Comparison of ENCODE assay signal across 21 mouse cellular contexts in genomic region chr16:33370836-33371235, GRCm38 (mm10). TPM values are rescaled to one million over a fixed set of nuclear protein-coding genes. Genes with fewer than 3 reads are reported as not detected.
DNase-seq lines count a peak whose midpoint lies in the region; ATAC-seq and TF ChIP-seq lines count a peak whose summit lies in the region.
"Had no signal": no experiment of that assay in that cellular context is flagged by ENCODE, and none has a peak within 500 bp of the region (broad histone marks: within the 10 kb centered on the region; RNA-seq: fewer than 3 reads in every experiment).

No protein-coding gene starts in this region.

- DNase-seq in liver, result peak; percentile 18
- DNase-seq in liver, embryonic 11.5 days (ENCODE audit: low spot score), result no peak
- peak; percentile 64 for DNase-seq in induced T-regulatory cell, adult 2 months (ENCODE audit: low read depth)
- peak; percentile 33 for DNase-seq in thymus, postnatal 25 days
- no peak for DNase-seq in urinary bladder, adult 2 months (ENCODE audit: low spot score)
- DNase-seq in kidney, postnatal 14 days, result no peak
- DNase-seq: adrenal gland, postnatal 36 days; cerebellum, adult 9-11 months; kidney, adult 9 months; kidney, postnatal 4 days; lung, postnatal 14 days; right cerebral cortex, postnatal 4 days had no signal

- H3K9me3 ChIP-seq in liver, embryonic 11.5 days (ENCODE audit: control insufficient read depth, low read length), result no peaks in the 10 kb centered on the region
- H3K9me3 ChIP-seq in ES-Bruce4 (replicated peaks; ENCODE audit: control insufficient read depth, insufficient read depth, low read length, poor library complexity, severe bottlenecking), result no peaks in the 10 kb centered on the region
- H3K9me3 ChIP-seq: heart, embryonic 13.5 days; liver, embryonic 15.5 days; midbrain, embryonic 12.5 days; neural tube, embryonic 15.5 days had no signal

- H3K36me3 ChIP-seq in liver, embryonic 11.5 days (ENCODE audit: control insufficient read depth, insufficient read depth, low read length), result no peaks in the 10 kb centered on the region
- H3K36me3 ChIP-seq in ES-Bruce4 (ENCODE audit: control insufficient read depth, insufficient read depth, low read length, poor library complexity, severe bottlenecking), result no peaks in the 10 kb centered on the region
- H3K36me3 ChIP-seq: heart, embryonic 13.5 days; liver, embryonic 15.5 days; midbrain, embryonic 12.5 days; neural tube, embryonic 15.5 days had no signal

- no peak for ATAC-seq in liver, embryonic 11.5 days (replicated peaks; ENCODE audit: low FRiP score)
- no peak for ATAC-seq in megakaryocyte-erythroid progenitor cell, adult 5-6 weeks (replicated peaks; ENCODE audit: low FRiP score, low TSS enrichment, poor library complexity, severe bottlenecking)
- ATAC-seq: forebrain, embryonic 14.5 days; hindbrain, postnatal 0 days had no signal

- H3K27me3 ChIP-seq in liver, embryonic 11.5 days (replicated peaks; ENCODE audit: control insufficient read depth, insufficient read depth, low read length), result no peaks in the 10 kb centered on the region
- H3K27me3 ChIP-seq in ES-Bruce4 (ENCODE audit: control insufficient read depth, insufficient read depth, low read length, poor library complexity, severe bottlenecking), result no peaks in the 10 kb centered on the region
- H3K27me3 ChIP-seq: heart, embryonic 13.5 days; liver, embryonic 15.5 days; midbrain, embryonic 12.5 days; neural tube, embryonic 15.5 days had no signal

- TF ChIP-seq CTCF in ES-Bruce4 (IDR thresholded peaks at IDR 0.05; ENCODE audit: low read depth, low read length), result no peak

- TF ChIP-seq EP300 in ES-Bruce4 (IDR thresholded peaks at IDR 0.05; ENCODE audit: insufficient read depth, low read depth, low read length), result no peak

- H3K9ac ChIP-seq in liver, embryonic 11.5 days (ENCODE audit: low read depth, low read length), result no peak overlapping the region
- H3K9ac ChIP-seq in ES-Bruce4 (ENCODE audit: low read depth, poor library complexity, severe bottlenecking), result peak overlapping the region; percentile 54
- H3K9ac ChIP-seq: heart, embryonic 13.5 days; liver, embryonic 15.5 days; midbrain, embryonic 12.5 days; neural tube, embryonic 15.5 days had no signal

- H3K4me1 ChIP-seq in liver, embryonic 11.5 days (replicated peaks; ENCODE audit: control insufficient read depth, insufficient read depth, low read length), result 0 out of 2 replicates have a peak, but pooled peaks cover 2% of the 10 kb centered on the region
- H3K4me1 ChIP-seq in ES-Bruce4 (ENCODE audit: control insufficient read depth, insufficient read depth, low read length), result peaks cover 3% of the 10 kb centered on the region
- H3K4me1 ChIP-seq: midbrain, embryonic 12.5 days; neural tube, embryonic 15.5 days had no signal

- H3K27ac ChIP-seq in liver, embryonic 11.5 days (ENCODE audit: low read depth, low read length), result no peak overlapping the region
- peak overlapping the region; percentile 97 for H3K27ac ChIP-seq in ES-Bruce4 (ENCODE audit: insufficient read depth, low read length)
- H3K27ac ChIP-seq: heart, embryonic 13.5 days; hindbrain, postnatal 0 days; liver, embryonic 15.5 days; midbrain, embryonic 12.5 days; neural tube, embryonic 15.5 days had no signal

- H3K4me3 ChIP-seq in liver, embryonic 11.5 days (ENCODE audit: low read depth, low read length), result no peak overlapping the region
- no peak overlapping the region for H3K4me3 ChIP-seq in ES-Bruce4 (ENCODE audit: low read depth, low read length)
- H3K4me3 ChIP-seq: erythroblast, embryonic 14.5 days; heart, embryonic 13.5 days; liver, embryonic 15.5 days; midbrain, embryonic 12.5 days; neural tube, embryonic 15.5 days had no signal

- WGBS in liver, embryonic 11.5 days, result 43% methylated on average over 6 of the region's 6 CpGs

- no peak for TF ChIP-seq POLR2A in ES-Bruce4 (IDR thresholded peaks at IDR 0.05; ENCODE audit: insufficient read depth, low read length)

- H3K4me2 ChIP-seq in liver, embryonic 11.5 days, result no peak overlapping the region
- H3K4me2 ChIP-seq: heart, embryonic 13.5 days; liver, embryonic 15.5 days; midbrain, embryonic 12.5 days; neural tube, embryonic 15.5 days had no signal

RNA-seq across cellular contexts. Expression of gene Zfp148, which starts 9.8 kb away (rescaled TPM):
- 27.5 and 32.1 TPM in 2 replicates for polyA plus RNA-seq in liver, embryonic 11.5 days (2014; fragmentation: Nextera tagmentation; extraction: Ambion mirVana)
- polyA plus RNA-seq in ES-Bruce4 (2011; ENCODE audit: insufficient read depth, insufficient read length, low read depth, missing spikeins), result 46.8 and 48.1 TPM in 2 replicates
- polyA plus RNA-seq in urinary bladder, adult 2 months (2012; rRNA removed), result 19.4 and 21.4 TPM in 2 replicates
- total RNA-seq in megakaryocyte-erythroid progenitor cell, adult 5-6 weeks (2014; fragmentation: Nextera tagmentation), result 25.8 and 34.8 TPM in 2 replicates
- total RNA-seq in megakaryocyte-erythroid progenitor cell, adult 5-6 weeks (2017), result 23.8 TPM in 2 replicates

Comparison
In these comparisons a context has a peak if more than half of its experiments do, and no peak if none do; other contexts are left out.
1. DNase-seq: peak in liver (single experiment), induced T-regulatory cell, adult 2 months (single experiment) and thymus, postnatal 25 days (single experiment); none in liver, embryonic 11.5 days (single experiment), urinary bladder, adult 2 months (single experiment) and kidney, postnatal 14 days (single experiment).